Mouse (Mus musculus): ENCODE results near the gene Sult1e1. TPM values are rescaled to one million over a fixed set of nuclear protein-coding genes. Genes with fewer than 3 reads are reported as not detected.

The Sult1e1 gene
- not detected for total RNA-seq (2021)

GRCm38 (mm10) chr5:87591494-87591893 lies at the start of gene Sult1e1:
Gene Sult1e1 (minus strand): TSS chr5:87591594.
- intact Hi-C loops (cut with DNase I), result no loop called here
- DNase-seq (ENCODE audit: extremely low spot score in 1 of 2, low spot score in 2 of 2), result no peak

GRCm38 (mm10) chr5:87622681-87623080 lies 31.3 kb upstream of the Sult1e1 start:
- intact Hi-C loops (cut with DNase I), result no loop called here
- no peak for DNase-seq (ENCODE audit: extremely low spot score in 1 of 2, low spot score in 2 of 2)

GRCm38 (mm10) chr5:87615128-87615390 lies 23.7 kb upstream of the Sult1e1 start:
- no peak for DNase-seq (ENCODE audit: extremely low spot score in 1 of 2, low spot score in 2 of 2)
- intact Hi-C loops (cut with DNase I), result no loop called here

GRCm38 (mm10) chr5:87614364-87615127 lies 23.2 kb upstream of the Sult1e1 start:
- no peak for DNase-seq (ENCODE audit: extremely low spot score in 1 of 2, low spot score in 2 of 2)
- intact Hi-C loops (cut with DNase I), result no loop called here

GRCm38 (mm10) chr5:87601018-87601417 lies 9.6 kb upstream of the Sult1e1 start:
- DNase-seq (ENCODE audit: extremely low spot score in 1 of 2, low spot score in 2 of 2), result no peak
- intact Hi-C loops (cut with DNase I), result no loop called here

- DNase-seq (ENCODE audit: extremely low spot score in 1 of 2, low spot score in 2 of 2), result no peak
- intact Hi-C loops (cut with DNase I), result no loop called here
Observed at GRCm38 (mm10) chr5:87597891-87598290, 6.5 kb upstream of the Sult1e1 start.

GRCm38 (mm10) chr5:87589916-87590315 lies 1.5 kb downstream of the Sult1e1 start:
- DNase-seq (ENCODE audit: extremely low spot score in 1 of 2, low spot score in 2 of 2), result no peak
- intact Hi-C loops (cut with DNase I), result no loop called here

GRCm38 (mm10) chr5:87580389-87580788 lies 11.0 kb downstream of the Sult1e1 start:
- no peak for DNase-seq (ENCODE audit: extremely low spot score in 1 of 2, low spot score in 2 of 2)
- intact Hi-C loops (cut with DNase I), result no loop called here

GRCm38 (mm10) chr5:87574174-87574573 lies 17.2 kb downstream of the Sult1e1 start:
- DNase-seq (ENCODE audit: extremely low spot score in 1 of 2, low spot score in 2 of 2), result no peak
- intact Hi-C loops (cut with DNase I), result no loop called here

GRCm38 (mm10) chr5:87573490-87573889 lies 17.9 kb downstream of the Sult1e1 start:
- no peak for DNase-seq (ENCODE audit: extremely low spot score in 1 of 2, low spot score in 2 of 2)

GRCm38 (mm10) chr5:87572781-87573180 lies 18.6 kb downstream of the Sult1e1 start:
- no peak for DNase-seq (ENCODE audit: extremely low spot score in 1 of 2, low spot score in 2 of 2)

More at GRCm38 (mm10) chr5:87573490-87573889, 17.9 kb downstream of the Sult1e1 start:
- intact Hi-C loops (cut with DNase I), result no loop called here

GRCm38 (mm10) chr5:87568845-87569244 lies 22.5 kb downstream of the Sult1e1 start, which contains the start of gene Sult1d1:
Gene Sult1d1 (minus strand): TSS chr5:87569027.
- intact Hi-C loops (cut with DNase I), result no loop called here
- DNase-seq (ENCODE audit: extremely low spot score in 1 of 2, low spot score in 2 of 2), result no peak

More at GRCm38 (mm10) chr5:87572781-87573180, 18.6 kb downstream of the Sult1e1 start:
- intact Hi-C loops (cut with DNase I), result no loop called here

GRCm38 (mm10) chr5:87567306-87567705 lies 24.1 kb downstream of the Sult1e1 start:
- DNase-seq (ENCODE audit: extremely low spot score in 1 of 2, low spot score in 2 of 2), result no peak
- intact Hi-C loops (cut with DNase I), result no loop called here

- no peak for DNase-seq (ENCODE audit: extremely low spot score in 1 of 2, low spot score in 2 of 2)
- intact Hi-C loops (cut with DNase I), result no loop called here
Observed at GRCm38 (mm10) chr5:87562966-87563365, 28.4 kb downstream of the Sult1e1 start.

GRCm38 (mm10) chr5:87562526-87562925 lies 28.9 kb downstream of the Sult1e1 start:
- intact Hi-C loops (cut with DNase I), result no loop called here
- DNase-seq (ENCODE audit: extremely low spot score in 1 of 2, low spot score in 2 of 2), result no peak

GRCm38 (mm10) chr5:87560145-87560544 lies 31.2 kb downstream of the Sult1e1 start:
- intact Hi-C loops (cut with DNase I), result no loop called here
- DNase-seq (ENCODE audit: extremely low spot score in 1 of 2, low spot score in 2 of 2), result no peak

- DNase-seq (ENCODE audit: extremely low spot score in 1 of 2, low spot score in 2 of 2), result no peak
- intact Hi-C loops (cut with DNase I), result no loop called here
Observed at GRCm38 (mm10) chr5:87550935-87551334, 40.5 kb downstream of the Sult1e1 start.

- intact Hi-C loops (cut with DNase I), result no loop called here
- DNase-seq (ENCODE audit: extremely low spot score in 1 of 2, low spot score in 2 of 2), result no peak
Observed at GRCm38 (mm10) chr5:87538111-87538510, 53.3 kb downstream of the Sult1e1 start, which contains the start of gene Sult1b1. Gene Sult1b1 (minus strand): TSS chr5:87538195.

GRCm38 (mm10) chr5:87535994-87536644 lies 55.3 kb downstream of the Sult1e1 start:
- intact Hi-C loops (cut with DNase I), result no loop called here
- DNase-seq (ENCODE audit: extremely low spot score in 1 of 2, low spot score in 2 of 2), result no peak

- intact Hi-C loops (cut with DNase I), result no loop called here
- DNase-seq (ENCODE audit: extremely low spot score in 1 of 2, low spot score in 2 of 2), result no peak
Observed at GRCm38 (mm10) chr5:87532288-87532687, 59.1 kb downstream of the Sult1e1 start.

All from left cerebral cortex, postnatal 10 days (tissue).